Mouse (Mus musculus) mature B cell (primary cell): Measurements from ENCODE around the gene Trappc13.
"Not testable (repeated sequence)": the region's sequence is repeated elsewhere in the genome, so short reads cannot be mapped to it uniquely, and the experiment has no call there.

Experiments used
- in situ Hi-C: fragments of 300-500 bp; cut with MboI; formaldehyde crosslinking; loops from 2 replicates; pipeline ENCODE4 v1.14.3; 2019

Trappc13 gene

GRCm38 (mm10) chr13:104177796-104178649 is at the start of gene Trappc13:
Gene Trappc13 (minus strand): TSS chr13:104178469.
- in situ Hi-C loops, result no loop called here

- in situ Hi-C loops, result no loop called here
These were observed 49.2 kb upstream of the Trappc13 start for GRCm38 (mm10) chr13:104227478-104227877.

- in situ Hi-C loops, result no loop called here
These were observed 26.0 kb upstream of the Trappc13 start for GRCm38 (mm10) chr13:104204313-104204712.

- in situ Hi-C loops, result not testable (repeated sequence)
These were observed 17.6 kb upstream of the Trappc13 start for GRCm38 (mm10) chr13:104195891-104196290.

- in situ Hi-C loops, result no loop called here
These were observed 9.1 kb upstream of the Trappc13 start for GRCm38 (mm10) chr13:104187357-104187756.

GRCm38 (mm10) chr13:104179176-104179888 is 1.1 kb upstream of the Trappc13 start:
- in situ Hi-C loops, result no loop called here

GRCm38 (mm10) chr13:104178650-104179121 is 417 bp upstream of the Trappc13 start, which contains the start of gene Trim23:
Gene Trim23 (plus strand): TSS chr13:104178797.
- in situ Hi-C loops, result no loop called here

GRCm38 (mm10) chr13:104176874-104177273 is 1.4 kb downstream of the Trappc13 start:
- in situ Hi-C loops, result no loop called here

GRCm38 (mm10) chr13:104172498-104172897 is 5.8 kb downstream of the Trappc13 start:
- in situ Hi-C loops, result no loop called here

GRCm38 (mm10) chr13:104171711-104172110 is 6.6 kb downstream of the Trappc13 start:
- in situ Hi-C loops, result no loop called here

GRCm38 (mm10) chr13:104155686-104156085 is 22.6 kb downstream of the Trappc13 start:
- in situ Hi-C loops, result no loop called here

- in situ Hi-C loops, result no loop called here
These were observed 23.2 kb downstream of the Trappc13 start for GRCm38 (mm10) chr13:104155106-104155505.

GRCm38 (mm10) chr13:104154180-104154579 is 24.1 kb downstream of the Trappc13 start:
- in situ Hi-C loops, result no loop called here

- in situ Hi-C loops, result no loop called here
These were observed 32.6 kb downstream of the Trappc13 start for GRCm38 (mm10) chr13:104145646-104146045.

GRCm38 (mm10) chr13:104144871-104145270 is 33.4 kb downstream of the Trappc13 start:
- in situ Hi-C loops, result no loop called here

GRCm38 (mm10) chr13:104139369-104140209 is 38.7 kb downstream of the Trappc13 start:
- in situ Hi-C loops, result no loop called here

GRCm38 (mm10) chr13:104134510-104135085 is 43.7 kb downstream of the Trappc13 start:
- in situ Hi-C loops, result no loop called here

- in situ Hi-C loops, result no loop called here
These were observed 45.7 kb downstream of the Trappc13 start for GRCm38 (mm10) chr13:104132561-104132960.

- in situ Hi-C loops, result no loop called here
These were observed 54.4 kb downstream of the Trappc13 start for GRCm38 (mm10) chr13:104123662-104124381.

GRCm38 (mm10) chr13:104122078-104122840 is 56.0 kb downstream of the Trappc13 start:
- in situ Hi-C loops, result no loop called here
